Mouse (Mus musculus): ENCODE measurements at regions not wholly inside any gene's neighbourhood (a gene's known extent, or its start where the extent isn't known, plus 50 kb on each side); places are given as distances from the start of the nearest gene placed in this dataset.

GRCm38 (mm10) chr7:137741702-137742101 is 304.3 kb downstream of the Glrx3 start:
- no peak for TF ChIP-seq POLR2A (IDR thresholded peaks at IDR 0.05; ENCODE audit: insufficient read depth, low read depth, low read length)
- TF ChIP-seq CTCF (IDR thresholded peaks at IDR 0.05) = no peak
- no peak for TF ChIP-seq EP300 (IDR thresholded peaks at IDR 0.05; ENCODE audit: insufficient read depth, low read depth, low read length)

Measured in heart, adult 2 months (tissue).